Mouse (Mus musculus) ovary, postnatal 14 days (tissue): Measurements from ENCODE around the gene Fgf23.

Experiments
- DNase-seq: peaks from one replicate; pipeline ENCODE4 v3.0.0; 2022; ENCODE audit warnings: low spot score

The Fgf23 gene

GRCm38 (mm10) chr6:127072817-127073216, at the start of gene Fgf23:
TSS of gene Fgf23 (plus strand) at chr6:127072902.
- no peak for DNase-seq

DNA sequence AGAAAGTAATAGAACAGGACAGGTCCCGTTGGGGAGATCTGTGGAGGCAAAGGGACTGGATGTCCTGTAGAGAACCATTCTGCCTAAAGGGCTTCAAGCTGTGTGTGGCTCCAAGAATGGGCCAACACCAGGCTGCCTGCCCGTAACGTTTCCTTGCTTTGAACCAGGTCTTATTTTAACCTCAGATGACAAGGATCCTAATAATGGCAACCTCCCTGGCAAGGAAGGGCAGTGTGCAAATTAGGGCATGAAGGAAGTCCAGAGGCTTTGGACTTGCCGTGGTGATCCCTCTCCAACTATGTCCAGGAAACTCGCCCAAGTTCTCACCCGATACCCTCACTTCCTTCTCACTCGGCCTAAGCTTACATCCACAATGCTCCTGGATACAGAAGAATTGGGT, 47.9 kb upstream of the Fgf23 start:
- DNase-seq = no peak

- DNase-seq = no peak
These were observed 37.9 kb upstream of the Fgf23 start for GRCm38 (mm10) chr6:127034760-127035159.

- no peak for DNase-seq
These were observed 27.8 kb upstream of the Fgf23 start for GRCm38 (mm10) chr6:127044909-127045308.

- DNase-seq = no peak
These were observed 21.9 kb upstream of the Fgf23 start for GRCm38 (mm10) chr6:127050847-127051246.

- no peak for DNase-seq
These were observed 15.6 kb upstream of the Fgf23 start for GRCm38 (mm10) chr6:127056990-127057588.

DNA sequence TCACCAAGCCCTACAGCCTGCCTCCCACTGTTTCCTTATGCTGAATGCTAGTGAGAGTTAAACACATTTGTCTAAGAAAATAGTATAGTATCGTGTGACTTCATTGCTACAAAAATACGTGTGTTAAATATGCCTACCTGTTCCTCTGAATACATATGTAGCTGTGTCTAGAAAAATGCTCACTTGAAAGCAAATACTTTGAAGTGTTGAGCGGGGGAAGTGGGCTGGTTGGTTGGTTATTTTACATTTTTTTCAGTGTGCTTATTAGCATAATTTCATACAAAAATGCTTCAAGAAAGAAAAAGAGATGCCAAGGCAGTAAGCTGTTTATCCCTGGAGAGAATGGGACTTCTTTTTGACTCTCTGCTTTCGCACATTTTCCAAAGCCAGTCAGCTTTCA, 12.7 kb upstream of the Fgf23 start:
- DNase-seq = no peak

DNA sequence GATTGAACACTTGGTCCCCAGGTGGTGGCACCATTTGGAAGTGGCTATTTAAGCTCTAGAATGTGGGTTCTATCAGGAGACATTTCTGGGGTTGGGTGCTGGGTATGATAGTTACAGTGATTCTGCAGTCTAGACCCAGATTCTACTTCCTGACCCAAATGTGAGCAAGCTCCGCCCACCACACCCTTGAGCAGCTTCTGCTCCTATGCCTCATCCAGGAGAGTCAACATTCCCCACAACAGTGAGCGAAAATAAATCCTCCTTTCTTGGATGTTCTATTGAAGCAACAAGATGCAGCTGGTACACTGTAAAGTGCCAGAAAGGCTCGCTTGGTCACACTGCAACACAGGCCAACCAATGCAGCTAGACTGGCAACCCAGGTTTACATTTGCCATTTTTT, 8.8 kb upstream of the Fgf23 start:
- DNase-seq = no peak

- DNase-seq = no peak
These were observed 7.9 kb upstream of the Fgf23 start for GRCm38 (mm10) chr6:127064815-127065214.

DNA sequence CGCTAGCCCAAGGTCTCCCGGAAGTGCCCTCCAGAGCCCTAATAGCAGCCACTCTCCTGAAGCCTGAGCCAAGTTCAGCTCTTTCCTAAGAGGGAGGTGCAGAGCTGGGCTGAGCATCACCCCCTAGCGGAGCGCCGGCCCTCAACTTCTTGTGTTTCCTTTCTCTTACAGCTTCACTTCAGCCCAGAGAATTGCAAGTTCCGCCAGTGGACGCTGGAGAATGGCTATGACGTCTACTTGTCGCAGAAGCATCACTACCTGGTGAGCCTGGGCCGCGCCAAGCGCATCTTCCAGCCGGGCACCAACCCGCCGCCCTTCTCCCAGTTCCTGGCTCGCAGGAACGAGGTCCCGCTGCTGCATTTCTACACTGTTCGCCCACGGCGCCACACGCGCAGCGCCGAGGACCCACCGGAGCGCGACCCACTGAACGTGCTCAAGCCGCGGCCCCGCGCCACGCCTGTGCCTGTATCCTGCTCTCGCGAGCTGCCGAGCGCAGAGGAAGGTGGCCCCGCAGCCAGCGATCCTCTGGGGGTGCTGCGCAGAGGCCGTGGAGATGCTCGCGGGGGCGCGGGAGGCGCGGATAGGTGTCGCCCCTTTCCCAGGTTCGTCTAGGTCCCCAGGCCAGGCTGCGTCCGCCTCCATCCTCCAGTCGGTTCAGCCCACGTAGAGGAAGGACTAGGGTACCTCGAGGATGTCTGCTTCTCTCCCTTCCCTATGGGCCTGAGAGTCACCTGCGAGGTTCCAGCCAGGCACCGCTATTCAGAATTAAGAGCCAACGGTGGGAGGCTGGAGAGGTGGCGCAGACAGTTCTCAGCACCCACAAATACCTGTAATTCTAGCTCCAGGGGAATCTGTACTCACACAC, 7.4 kb downstream of the Fgf23 start:
- peak; percentile 26 for DNase-seq

DNA sequence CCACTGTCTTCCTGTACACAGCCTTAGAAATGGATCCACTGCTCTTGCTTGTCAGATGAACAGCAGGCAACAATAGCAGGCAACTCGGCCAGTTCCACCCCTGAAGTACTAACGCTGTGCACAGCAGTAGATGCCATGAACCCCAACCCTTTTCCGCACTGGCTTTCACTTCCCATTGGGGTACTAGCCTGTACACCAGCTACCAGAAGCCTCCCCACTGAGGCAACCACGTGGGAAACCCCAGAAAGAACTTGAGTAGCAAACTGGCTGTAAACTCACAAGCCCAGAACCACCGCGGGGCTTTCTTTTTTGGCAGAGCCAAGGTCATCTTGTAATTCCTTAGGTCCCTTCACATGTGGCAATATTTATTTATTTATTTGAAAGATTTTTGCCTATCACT, 9.1 kb downstream of the Fgf23 start:
- no peak for DNase-seq

- DNase-seq = no peak
These were observed 14.0 kb downstream of the Fgf23 start for GRCm38 (mm10) chr6:127086739-127087138.

GRCm38 (mm10) chr6:127094565-127094964, 21.9 kb downstream of the Fgf23 start:
- DNase-seq = no peak

- DNase-seq = no peak
These were observed 31.0 kb downstream of the Fgf23 start for GRCm38 (mm10) chr6:127103506-127104275.

GRCm38 (mm10) chr6:127104396-127105029, 31.8 kb downstream of the Fgf23 start:
- no peak for DNase-seq

DNA sequence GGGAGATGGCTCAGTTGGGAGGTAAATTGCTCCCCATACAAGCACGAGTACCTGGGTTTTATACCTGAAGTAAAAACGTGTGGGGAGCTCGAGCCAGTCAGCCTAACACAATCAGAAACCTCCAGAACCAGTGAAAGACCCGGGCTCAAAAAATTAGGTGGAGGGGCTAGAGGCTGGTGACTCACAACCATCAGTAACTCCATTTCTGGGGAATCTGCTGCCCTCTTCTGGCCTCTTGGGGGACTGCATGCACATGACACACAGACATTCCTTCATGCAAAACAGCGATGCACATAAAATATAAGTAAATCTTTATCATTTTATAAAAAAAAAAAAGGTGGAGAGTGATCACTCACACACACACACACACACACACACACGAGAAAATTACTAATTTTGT, 32.4 kb downstream of the Fgf23 start:
- no peak for DNase-seq

DNA sequence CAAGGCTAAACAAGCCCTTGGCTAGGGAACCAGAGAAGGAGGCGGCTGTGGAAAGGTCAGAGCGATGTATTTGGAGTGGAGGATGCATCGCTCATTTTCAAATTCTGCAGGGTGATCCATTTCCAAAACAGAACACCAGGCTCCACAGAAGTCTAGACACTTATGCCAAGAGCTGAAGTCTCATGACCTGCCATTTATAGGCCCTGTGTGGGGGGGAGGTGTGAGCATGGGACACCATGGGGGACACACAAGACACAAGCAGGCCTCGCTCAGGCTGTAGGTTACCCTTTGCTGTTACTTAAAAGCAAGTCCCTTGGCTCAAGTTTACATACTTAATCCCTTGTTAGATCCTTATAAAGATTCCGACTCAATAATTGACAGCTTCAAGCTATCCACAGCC, 33.5 kb downstream of the Fgf23 start:
- no peak for DNase-seq

DNA sequence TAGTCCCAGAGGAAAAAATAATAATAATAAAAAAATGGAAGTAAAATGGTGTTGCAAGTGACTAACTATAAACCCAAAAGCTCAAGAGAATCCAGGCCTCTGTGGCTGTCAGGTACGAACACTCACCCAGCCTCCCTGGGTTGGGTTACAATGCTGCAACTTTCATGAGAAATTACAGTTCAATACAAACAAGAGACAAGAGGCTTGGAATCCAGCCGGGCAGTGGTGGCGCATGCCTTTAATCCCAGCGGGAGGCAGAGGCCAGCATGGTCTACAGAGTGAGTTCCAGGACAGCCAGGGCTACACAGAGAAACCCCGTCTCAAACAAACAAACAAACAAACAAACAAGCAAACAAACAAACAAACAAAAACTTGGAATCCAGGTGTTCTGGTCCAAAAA, 34.0 kb downstream of the Fgf23 start:
- no peak for DNase-seq

DNA sequence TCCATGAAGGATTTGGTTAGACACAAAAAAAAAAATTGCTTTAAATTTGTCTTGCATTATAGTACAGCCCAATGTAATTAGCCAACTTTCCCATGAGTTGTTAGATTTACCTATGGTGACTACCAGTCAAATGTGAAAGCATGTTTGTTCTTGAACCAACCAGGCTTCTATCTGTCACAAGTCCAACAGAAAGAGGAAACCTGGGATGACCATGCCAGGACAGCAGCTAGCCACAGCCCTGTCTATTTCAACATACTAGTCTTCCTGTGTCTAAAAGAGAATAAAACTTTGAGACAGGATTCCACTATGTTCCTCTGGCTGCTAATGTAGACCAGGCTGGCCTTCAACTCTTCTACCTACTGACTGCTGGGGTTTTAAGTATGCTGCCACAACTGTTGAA, 34.7 kb downstream of the Fgf23 start:
- no peak for DNase-seq

- no peak for DNase-seq
These were observed 35.8 kb downstream of the Fgf23 start for GRCm38 (mm10) chr6:127108368-127109060.

- peak; percentile 85 for DNase-seq
These were observed 36.8 kb downstream of the Fgf23 start, which contains the start of gene Tigar for GRCm38 (mm10) chr6:127109402-127109930. TSS of gene Tigar (minus strand) at chr6:127109557.
